Mouse (Mus musculus): ENCODE results near the gene Sh2d1b1. TPM values are rescaled to one million over a fixed set of nuclear protein-coding genes. Genes with fewer than 3 reads are reported as not detected.

The Sh2d1b1 gene
- polyA plus RNA-seq, 1 experiment from 2014 or later = not detected

DNA sequence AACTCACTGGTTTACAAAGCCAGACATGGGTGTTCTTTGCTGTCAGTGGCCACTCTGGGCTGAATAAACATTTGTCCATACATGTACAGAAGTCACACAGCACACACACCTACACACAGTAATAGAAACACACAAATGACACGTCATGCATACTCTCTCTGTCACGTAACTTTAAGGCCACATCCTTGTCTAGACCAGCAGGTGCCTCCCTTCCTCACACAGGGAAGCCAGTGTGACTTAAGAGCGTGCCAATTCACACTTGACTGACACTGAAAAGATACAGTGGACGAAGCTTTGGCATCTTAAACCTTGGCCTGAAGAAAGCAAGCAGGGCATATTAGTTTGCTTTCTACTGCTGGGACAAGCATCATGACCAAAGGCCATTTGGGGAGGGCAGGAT, 55.7 kb downstream of the Sh2d1b1 start:
- no peak overlapping the region for H3K27ac ChIP-seq (replicated peaks)
- 79% methylated on average over 4 of the region's 4 CpGs for WGBS
- H3K36me3 ChIP-seq (replicated peaks) = no peaks in the 10 kb centered on the region
- no peak for DNase-seq (ENCODE audit: low spot score)
- H3K9me3 ChIP-seq = no peaks in the 10 kb centered on the region
- H3K4me3 ChIP-seq = no peak overlapping the region
- H3K27me3 ChIP-seq (replicated peaks; ENCODE audit: low read depth, poor library complexity, severe bottlenecking) = no peaks in the 10 kb centered on the region
- peaks cover 14% of the 10 kb centered on the region for H3K4me1 ChIP-seq

Other genes starting within 250 kb of the Sh2d1b1 start
- 62.9 and 69.6 TPM in 2 replicates for gene Ddr2, start 166.6 kb upstream of the Sh2d1b1 start, polyA plus RNA-seq (2016; fragmentation: Nextera tagmentation; extraction: Ambion mirVana)
- 56.3 and 56.5 TPM in 2 replicates for gene Uap1, start 102.4 kb upstream of the Sh2d1b1 start, polyA plus RNA-seq (2016; fragmentation: Nextera tagmentation; extraction: Ambion mirVana)
- 10.6 and 11.3 TPM in 2 replicates for gene Uhmk1, start 61.9 kb upstream of the Sh2d1b1 start, polyA plus RNA-seq (2016; fragmentation: Nextera tagmentation; extraction: Ambion mirVana)
- not detected in 2 replicates for gene Sh2d1b2, start 44.6 kb upstream of the Sh2d1b1 start, polyA plus RNA-seq (2016; fragmentation: Nextera tagmentation; extraction: Ambion mirVana)
- gene Gm7694, start 29.0 kb downstream of the Sh2d1b1 start, polyA plus RNA-seq (2016; fragmentation: Nextera tagmentation; extraction: Ambion mirVana) = 2.5 and 3.5 TPM in 2 replicates
- 0.94 and 1.5 TPM in 2 replicates for gene Spata46, start 31.5 kb downstream of the Sh2d1b1 start, polyA plus RNA-seq (2016; fragmentation: Nextera tagmentation; extraction: Ambion mirVana)

All from embryonic facial prominence, embryonic 10.5 days (tissue).